Mouse (Mus musculus) myocyte (in vitro differentiated cells): ENCODE measurements around the gene Ces1a. TPM values are rescaled to one million over a fixed set of nuclear protein-coding genes. Genes with fewer than 3 reads are reported as not detected.

Experiments
- H3K27me3 ChIP-seq: one replicate; pipeline ENCODE4 v1.6.1; 2011; ENCODE audit not compliant: control insufficient read depth, insufficient read depth, insufficient read length
- H3K36me3 ChIP-seq: one replicate; pipeline ENCODE4 v1.6.1; 2011; ENCODE audit not compliant: control insufficient read depth, insufficient read depth
- H3K4me2 ChIP-seq: one replicate; pipeline ENCODE4 v1.6.1; 2011; ENCODE audit warnings: low read depth, control low read depth
- H3K4me3 ChIP-seq: one replicate; pipeline ENCODE4 v1.5.1; 2011; ENCODE audit warnings: mild to moderate bottlenecking, control low read depth, moderate library complexity
- H3K79me2 ChIP-seq: one replicate; pipeline ENCODE4 v1.6.1; 2011; ENCODE audit not compliant: control insufficient read depth, insufficient read depth
- H3ac ChIP-seq: one replicate; pipeline ENCODE4 v1.6.1; 2011; ENCODE audit not compliant: control insufficient read depth, insufficient read length
- CEBPB ChIP-seq: IDR thresholded peaks from 2 replicates; pipeline ENCODE4 v1.6.1; 2011; ENCODE audit warnings: mild to moderate bottlenecking, moderate library complexity; ENCODE audit not compliant: poor library complexity, insufficient read depth, severe bottlenecking
- E2F4 ChIP-seq: IDR thresholded peaks from one replicate; pipeline ENCODE4 v1.6.1; 2011; ENCODE audit warnings: mild to moderate bottlenecking, control low read depth, moderate library complexity; ENCODE audit not compliant: insufficient read depth
- MAX ChIP-seq: IDR thresholded peaks from one replicate; pipeline ENCODE4 v1.6.1; 2011; ENCODE audit warnings: low read depth, mild to moderate bottlenecking, control low read depth
- MYOD1 ChIP-seq, 3 experiments: IDR thresholded peaks; one replicate each; pipeline ENCODE4 v1.6.1; 2011; ENCODE audit warnings: control low read depth in 2 of 3, low read depth in 2 of 3, mild to moderate bottlenecking in 2 of 3, moderate library complexity in 1 of 3; ENCODE audit not compliant: insufficient read length in 2 of 3, control insufficient read depth in 1 of 3
- MYOG ChIP-seq, 3 experiments: IDR thresholded peaks; one replicate each; pipeline ENCODE4 v1.6.1; 2011; ENCODE audit warnings: control low read depth in 2 of 3, low read depth in 2 of 3, mild to moderate bottlenecking in 2 of 3; ENCODE audit not compliant: insufficient read length in 2 of 3, control insufficient read depth in 1 of 3, insufficient read depth in 1 of 3
- POLR2A ChIP-seq: IDR thresholded peaks from one replicate; pipeline ENCODE4 v1.6.1; 2011; ENCODE audit warnings: low read depth, mild to moderate bottlenecking, control low read depth, moderate library complexity; ENCODE audit not compliant: insufficient read length
- POLR2AphosphoS2 ChIP-seq: IDR thresholded peaks from one replicate; pipeline ENCODE4 v1.6.1; 2011; ENCODE audit warnings: low read depth, control low read depth; ENCODE audit not compliant: insufficient read length
- REST ChIP-seq: IDR thresholded peaks from one replicate; pipeline ENCODE4 v1.6.1; 2011; ENCODE audit warnings: mild to moderate bottlenecking, control low read depth, moderate library complexity; ENCODE audit not compliant: insufficient read depth, insufficient read length
- SRF ChIP-seq: IDR thresholded peaks from one replicate; pipeline ENCODE4 v1.6.1; 2011; ENCODE audit warnings: low read depth; ENCODE audit not compliant: control insufficient read depth, insufficient read length
- TCF12 ChIP-seq: IDR thresholded peaks from one replicate; pipeline ENCODE4 v1.6.1; 2011; ENCODE audit warnings: mild to moderate bottlenecking, control low read depth; ENCODE audit not compliant: poor library complexity, insufficient read depth, severe bottlenecking
- TCF3 ChIP-seq: IDR thresholded peaks from one replicate; pipeline ENCODE4 v1.6.1; 2011; ENCODE audit warnings: low read depth, control low read depth; ENCODE audit not compliant: insufficient read length
- USF1 ChIP-seq: IDR thresholded peaks from one replicate; pipeline ENCODE4 v1.6.1; 2011; ENCODE audit warnings: low read depth, mild to moderate bottlenecking, control low read depth, moderate library complexity
- polyA plus RNA-seq: library from polyadenylated mRNA; unstranded; fragments of >200 nt; fragmentation: generic; extraction: Trizol; gene quantifications from one replicate; pipeline ENCODE4 v1.2.1, GENCODE M21; 2012; ENCODE audit warnings: missing spikeins

Gene Ces1a
- polyA plus RNA-seq, 1 experiment: 0.16 TPM

DNA sequence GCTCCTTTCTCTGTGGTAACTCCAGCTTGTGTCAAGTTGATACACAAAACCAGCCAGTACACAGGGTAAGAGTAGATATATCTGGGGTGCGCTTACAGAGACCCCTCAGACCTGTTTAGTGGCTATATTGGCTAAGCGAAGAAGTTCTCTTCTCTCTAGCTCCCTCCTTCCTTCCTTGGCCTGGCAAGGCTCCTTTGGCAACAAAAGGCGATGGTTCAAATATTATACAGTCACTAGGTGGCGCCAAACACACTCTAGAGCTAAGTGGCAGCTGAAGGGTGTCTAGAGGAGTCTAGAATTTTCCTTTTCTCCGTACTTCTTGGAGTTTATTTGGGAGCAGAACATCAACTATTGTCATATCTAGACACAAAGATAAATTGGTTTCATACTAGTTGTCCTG is 37.7 kb downstream of the Ces1a start:
- Histone ChIP-seq H3K36me3 (no peaks in the 10 kb centered on the region), H3K79me2 (no peaks in the 10 kb centered on the region), H3K4me2 (no peak overlapping the region), H3K4me3 (no peak overlapping the region), H3K27me3 (no peaks in the 10 kb centered on the region), H3ac (no peak overlapping the region)
- no peak for TF ChIP-seq MYOG (IDR thresholded peaks at IDR 0.05; ENCODE audit: control insufficient read depth in 1 of 3, insufficient read depth in 1 of 3, insufficient read length in 2 of 3, low read depth in 2 of 3)
- TF ChIP-seq POLR2AphosphoS2: no peak
- no peak for TF ChIP-seq POLR2A
- no peak for TF ChIP-seq TCF12
- no peak for TF ChIP-seq MAX
- TF ChIP-seq TCF3: no peak
- no peak for TF ChIP-seq SRF
- no peak for TF ChIP-seq CEBPB

- TF ChIP-seq POLR2AphosphoS2: no peak
- no peak for TF ChIP-seq CEBPB
- no peak for TF ChIP-seq TCF12
- no peak for TF ChIP-seq MYOG (IDR thresholded peaks at IDR 0.05; ENCODE audit: control insufficient read depth in 1 of 3, insufficient read depth in 1 of 3, insufficient read length in 2 of 3, low read depth in 2 of 3)
- TF ChIP-seq USF1: no peak
- TF ChIP-seq POLR2A: no peak
- TF ChIP-seq MAX: no peak
- TF ChIP-seq TCF3: no peak
- TF ChIP-seq MYOD1 (IDR thresholded peaks at IDR 0.05; ENCODE audit: control insufficient read depth in 1 of 3, insufficient read length in 2 of 3, low read depth in 2 of 3): no peak
- no peak for TF ChIP-seq E2F4
- TF ChIP-seq SRF: no peak
- TF ChIP-seq REST: no peak
- H3K27me3 ChIP-seq: no peaks in the 10 kb centered on the region
- no peak overlapping the region for H3K4me2 ChIP-seq
- no peaks in the 10 kb centered on the region for H3K36me3 ChIP-seq
- H3K4me3 ChIP-seq: no peak overlapping the region
- H3K79me2 ChIP-seq: no peaks in the 10 kb centered on the region
- H3ac ChIP-seq: no peak overlapping the region
Observed at GRCm38 (mm10) chr8:92998600-92998999, 49.4 kb downstream of the Ces1a start.

GRCm38 (mm10) chr8:92996840-92997239 is 51.2 kb downstream of the Ces1a start:
- H3ac ChIP-seq: no peak overlapping the region
- H3K36me3 ChIP-seq: no peaks in the 10 kb centered on the region
- H3K79me2 ChIP-seq: no peaks in the 10 kb centered on the region
- TF ChIP-seq REST (no peak), POLR2A (no peak), USF1 (no peak)
- no peak overlapping the region for H3K4me2 ChIP-seq
- no peaks in the 10 kb centered on the region for H3K27me3 ChIP-seq
- no peak overlapping the region for H3K4me3 ChIP-seq

DNA sequence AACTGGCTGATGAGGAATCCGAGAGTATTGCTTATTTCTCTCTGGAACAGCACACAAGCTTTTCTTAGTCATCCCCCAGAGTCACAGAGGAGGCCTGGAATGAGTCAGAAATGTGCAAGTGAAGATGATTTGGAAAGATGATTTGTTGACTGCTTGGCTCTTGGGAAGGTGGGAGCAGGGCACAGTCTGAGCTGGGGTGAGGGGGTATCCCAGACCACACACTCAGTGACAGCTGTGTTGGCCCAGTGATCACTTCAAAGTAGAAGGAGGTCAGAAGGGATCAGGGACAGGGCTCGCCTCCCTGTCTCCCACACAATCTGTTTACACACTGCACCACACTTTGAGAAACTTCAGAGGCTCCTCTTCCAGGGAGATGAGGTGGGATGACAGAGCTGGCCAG is 63.6 kb downstream of the Ces1a start:
- H3K4me3 ChIP-seq: no peak overlapping the region
- no peaks in the 10 kb centered on the region for H3K27me3 ChIP-seq
- TF ChIP-seq POLR2AphosphoS2: no peak
- TF ChIP-seq USF1: no peak
- no peak for TF ChIP-seq CEBPB
- no peak for TF ChIP-seq REST
- no peak for TF ChIP-seq SRF
- no peak for TF ChIP-seq TCF12
- TF ChIP-seq MYOD1 (IDR thresholded peaks at IDR 0.05; ENCODE audit: control insufficient read depth in 1 of 3, insufficient read length in 2 of 3, low read depth in 2 of 3): no peak
- TF ChIP-seq POLR2A: no peak
- TF ChIP-seq MAX: no peak
- TF ChIP-seq E2F4: no peak
- TF ChIP-seq TCF3: no peak
- no peak overlapping the region for H3K4me2 ChIP-seq
- no peaks in the 10 kb centered on the region for H3K79me2 ChIP-seq
- no peaks in the 10 kb centered on the region for H3K36me3 ChIP-seq
- no peak overlapping the region for H3ac ChIP-seq

- H3K36me3 ChIP-seq: no peaks in the 10 kb centered on the region
- no peaks in the 10 kb centered on the region for H3K27me3 ChIP-seq
- H3ac ChIP-seq: no peak overlapping the region
- no peaks in the 10 kb centered on the region for H3K79me2 ChIP-seq
- no peak overlapping the region for H3K4me2 ChIP-seq
- no peak overlapping the region for H3K4me3 ChIP-seq
- TF ChIP-seq POLR2A (no peak), USF1 (no peak), MYOD1 (IDR thresholded peaks at IDR 0.05; ENCODE audit: control insufficient read depth in 1 of 3, insufficient read length in 2 of 3, low read depth in 2 of 3) (no peak), CEBPB (no peak), MAX (no peak), MYOG (IDR thresholded peaks at IDR 0.05; ENCODE audit: control insufficient read depth in 1 of 3, insufficient read depth in 1 of 3, insufficient read length in 2 of 3, low read depth in 2 of 3) (no peak), REST (no peak), TCF12 (no peak), SRF (no peak), POLR2AphosphoS2 (no peak)
Observed at GRCm38 (mm10) chr8:92982491-92982890, 65.5 kb downstream of the Ces1a start.
